Mouse (Mus musculus): ENCODE data around the gene Enox2. TPM values are rescaled to one million over a fixed set of nuclear protein-coding genes. Genes with fewer than 3 reads are reported as not detected.
"Not testable (repeated sequence)": the region's sequence is repeated elsewhere in the genome, so short reads cannot be mapped to it uniquely, and the experiment has no call there.

The Enox2 gene
- polyA plus RNA-seq, 1 experiment from 2014 or later, result 8.7 TPM

GRCm38 (mm10) chrX:49181136-49181535, 106.9 kb downstream of the Enox2 start:
- Histone ChIP-seq H3K4me2 (ENCODE audit: low read depth, low read length) (no peak overlapping the region), H3K36me3 (ENCODE audit: control insufficient read depth, insufficient read depth, low read length) (no peaks in the 10 kb centered on the region), H3K4me3 (replicated peaks; ENCODE audit: low read length) (no peak overlapping the region), H3K27me3 (ENCODE audit: control insufficient read depth, insufficient read depth, low read length) (no peaks in the 10 kb centered on the region), H3K9ac (ENCODE audit: low read length) (no peak overlapping the region), H3K4me1 (ENCODE audit: control insufficient read depth, insufficient read depth, low read length) (no peaks in the 10 kb centered on the region), H3K9me3 (replicated peaks; ENCODE audit: control insufficient read depth, low read length) (no peaks in the 10 kb centered on the region), H3K27ac (ENCODE audit: low read length) (no peak overlapping the region)
- 59% methylated on average over 3 of the region's 3 CpGs for WGBS
- no peak for ATAC-seq (ENCODE audit: insufficient read depth, low FRiP score)

GRCm38 (mm10) chrX:49178670-49179069, 109.4 kb downstream of the Enox2 start:
- H3K27ac ChIP-seq (ENCODE audit: low read length), result no peak overlapping the region
- no peak for ATAC-seq (ENCODE audit: insufficient read depth, low FRiP score)
- no peak overlapping the region for H3K4me3 ChIP-seq (replicated peaks; ENCODE audit: low read length)
- H3K9me3 ChIP-seq (replicated peaks; ENCODE audit: control insufficient read depth, low read length), result no peaks in the 10 kb centered on the region
- H3K4me2 ChIP-seq (ENCODE audit: low read depth, low read length), result no peak overlapping the region
- H3K4me1 ChIP-seq (ENCODE audit: control insufficient read depth, insufficient read depth, low read length), result no peaks in the 10 kb centered on the region
- H3K9ac ChIP-seq (ENCODE audit: low read length), result no peak overlapping the region
- H3K27me3 ChIP-seq (ENCODE audit: control insufficient read depth, insufficient read depth, low read length), result no peaks in the 10 kb centered on the region
- H3K36me3 ChIP-seq (ENCODE audit: control insufficient read depth, insufficient read depth, low read length), result no peaks in the 10 kb centered on the region
- WGBS, result 86% methylated on average over 3 of the region's 3 CpGs

GRCm38 (mm10) chrX:49154280-49154679, 133.8 kb downstream of the Enox2 start:
- Histone ChIP-seq H3K27ac (ENCODE audit: low read length) (no peak overlapping the region), H3K27me3 (ENCODE audit: control insufficient read depth, insufficient read depth, low read length) (no peaks in the 10 kb centered on the region), H3K9me3 (replicated peaks; ENCODE audit: control insufficient read depth, low read length) (no peaks in the 10 kb centered on the region), H3K4me1 (ENCODE audit: control insufficient read depth, insufficient read depth, low read length) (no peaks in the 10 kb centered on the region), H3K4me2 (ENCODE audit: low read depth, low read length) (no peak overlapping the region), H3K4me3 (replicated peaks; ENCODE audit: low read length) (no peak overlapping the region), H3K36me3 (ENCODE audit: control insufficient read depth, insufficient read depth, low read length) (no peaks in the 10 kb centered on the region), H3K9ac (ENCODE audit: low read length) (no peak overlapping the region)
- ATAC-seq (ENCODE audit: insufficient read depth, low FRiP score), result no peak
- WGBS, result 27% methylated on average over 2 of the region's 2 CpGs

GRCm38 (mm10) chrX:49124774-49125429, 163.2 kb downstream of the Enox2 start:
- Histone ChIP-seq H3K4me1 (ENCODE audit: control insufficient read depth, insufficient read depth, low read length) (no peaks in the 10 kb centered on the region), H3K36me3 (ENCODE audit: control insufficient read depth, insufficient read depth, low read length) (no peaks in the 10 kb centered on the region), H3K27me3 (ENCODE audit: control insufficient read depth, insufficient read depth, low read length) (no peaks in the 10 kb centered on the region), H3K27ac (ENCODE audit: low read length) (no peak overlapping the region), H3K4me3 (replicated peaks; ENCODE audit: low read length) (no peak overlapping the region), H3K4me2 (ENCODE audit: low read depth, low read length) (no peak overlapping the region), H3K9me3 (replicated peaks; ENCODE audit: control insufficient read depth, low read length) (no peaks in the 10 kb centered on the region), H3K9ac (ENCODE audit: low read length) (no peak overlapping the region)
- no peak for ATAC-seq (ENCODE audit: insufficient read depth, low FRiP score)
- 80% methylated on average over 3 of the region's 3 CpGs for WGBS

- Histone ChIP-seq H3K36me3 (ENCODE audit: control insufficient read depth, insufficient read depth, low read length) (no peaks in the 10 kb centered on the region), H3K27me3 (ENCODE audit: control insufficient read depth, insufficient read depth, low read length) (no peaks in the 10 kb centered on the region), H3K9ac (ENCODE audit: low read length) (no peak overlapping the region), H3K4me1 (ENCODE audit: control insufficient read depth, insufficient read depth, low read length) (no peaks in the 10 kb centered on the region), H3K4me3 (replicated peaks; ENCODE audit: low read length) (no peak overlapping the region), H3K27ac (ENCODE audit: low read length) (no peak overlapping the region), H3K9me3 (replicated peaks; ENCODE audit: control insufficient read depth, low read length) (no peaks in the 10 kb centered on the region), H3K4me2 (ENCODE audit: low read depth, low read length) (no peak overlapping the region)
- 74% methylated on average over 3 of the region's 3 CpGs for WGBS
- ATAC-seq (ENCODE audit: insufficient read depth, low FRiP score), result no peak
Measured at GRCm38 (mm10) chrX:49116465-49116864, 171.6 kb downstream of the Enox2 start.

- Histone ChIP-seq H3K27ac (ENCODE audit: low read length) (no peak overlapping the region), H3K27me3 (ENCODE audit: control insufficient read depth, insufficient read depth, low read length) (no peaks in the 10 kb centered on the region), H3K4me1 (ENCODE audit: control insufficient read depth, insufficient read depth, low read length) (no peaks in the 10 kb centered on the region), H3K4me2 (ENCODE audit: low read depth, low read length) (no peak overlapping the region), H3K36me3 (ENCODE audit: control insufficient read depth, insufficient read depth, low read length) (no peaks in the 10 kb centered on the region), H3K9me3 (replicated peaks; ENCODE audit: control insufficient read depth, low read length) (no peaks in the 10 kb centered on the region), H3K4me3 (replicated peaks; ENCODE audit: low read length) (no peak overlapping the region), H3K9ac (ENCODE audit: low read length) (no peak overlapping the region)
- WGBS, result 54% methylated on average over 3 of the region's 3 CpGs
- ATAC-seq (ENCODE audit: insufficient read depth, low FRiP score), result no peak
Measured at GRCm38 (mm10) chrX:49112412-49112811, 175.6 kb downstream of the Enox2 start.

GRCm38 (mm10) chrX:49100542-49100941, 187.5 kb downstream of the Enox2 start:
- ATAC-seq (ENCODE audit: insufficient read depth, low FRiP score); H3K9ac ChIP-seq (ENCODE audit: low read length); H3K27ac ChIP-seq (ENCODE audit: low read length); H3K4me3 ChIP-seq (replicated peaks; ENCODE audit: low read length); H3K27me3 ChIP-seq (ENCODE audit: control insufficient read depth, insufficient read depth, low read length); H3K36me3 ChIP-seq (ENCODE audit: control insufficient read depth, insufficient read depth, low read length); H3K4me2 ChIP-seq (ENCODE audit: low read depth, low read length); H3K9me3 ChIP-seq (replicated peaks; ENCODE audit: control insufficient read depth, low read length); H3K4me1 ChIP-seq (ENCODE audit: control insufficient read depth, insufficient read depth, low read length): not testable (repeated sequence)
- 80% methylated on average over 1 of the region's 1 CpGs for WGBS

GRCm38 (mm10) chrX:49096249-49096648, 191.8 kb downstream of the Enox2 start:
- Histone ChIP-seq H3K9me3 (replicated peaks; ENCODE audit: control insufficient read depth, low read length) (no peaks in the 10 kb centered on the region), H3K4me2 (ENCODE audit: low read depth, low read length) (no peak overlapping the region), H3K36me3 (ENCODE audit: control insufficient read depth, insufficient read depth, low read length) (no peaks in the 10 kb centered on the region), H3K27me3 (ENCODE audit: control insufficient read depth, insufficient read depth, low read length) (no peaks in the 10 kb centered on the region), H3K9ac (ENCODE audit: low read length) (no peak overlapping the region), H3K4me1 (ENCODE audit: control insufficient read depth, insufficient read depth, low read length) (no peaks in the 10 kb centered on the region), H3K27ac (ENCODE audit: low read length) (no peak overlapping the region), H3K4me3 (replicated peaks; ENCODE audit: low read length) (no peak overlapping the region)
- WGBS, result 87% methylated on average over 2 of the region's 2 CpGs
- ATAC-seq (ENCODE audit: insufficient read depth, low FRiP score), result no peak

GRCm38 (mm10) chrX:49075055-49075454, 213.0 kb downstream of the Enox2 start:
- no peak overlapping the region for H3K9ac ChIP-seq (ENCODE audit: low read length)
- no peak overlapping the region for H3K27ac ChIP-seq (ENCODE audit: low read length)
- H3K4me1 ChIP-seq (ENCODE audit: control insufficient read depth, insufficient read depth, low read length), result peaks cover 2% of the 10 kb centered on the region; the same call in 1 of the 2 replicates
- ATAC-seq (ENCODE audit: insufficient read depth, low FRiP score), result no peak
- H3K36me3 ChIP-seq (ENCODE audit: control insufficient read depth, insufficient read depth, low read length), result no peaks in the 10 kb centered on the region
- no peak overlapping the region for H3K4me3 ChIP-seq (replicated peaks; ENCODE audit: low read length)
- H3K4me2 ChIP-seq (ENCODE audit: low read depth, low read length), result no peak overlapping the region
- H3K27me3 ChIP-seq (ENCODE audit: control insufficient read depth, insufficient read depth, low read length), result no peaks in the 10 kb centered on the region
- 77% methylated on average over 6 of the region's 6 CpGs for WGBS
- no peaks in the 10 kb centered on the region for H3K9me3 ChIP-seq (replicated peaks; ENCODE audit: control insufficient read depth, low read length)
